Mouse (Mus musculus) MEL (cell line): ENCODE measurements around the gene Tspan9.

Source experiments
- CHD1 ChIP-seq: IDR thresholded peaks from 2 replicates; pipeline ENCODE4 v1.6.1; 2012; ENCODE audit warnings: low read depth, mild to moderate bottlenecking, inconsistent platforms, low read length, improper control_type of control experiment
- CTCF ChIP-seq, 3 experiments: IDR thresholded peaks in 2 of 3; conservative IDR thresholded peaks in 1 of 3; 2 replicates each; pipeline ENCODE4 v1.5.1; 2011 to 2012; ENCODE audit warnings: low read length in 3 of 3, low read depth in 2 of 3, mild to moderate bottlenecking in 2 of 3, improper control_type of control experiment in 1 of 3, inconsistent platforms in 1 of 3, mixed read lengths in 1 of 3, moderate library complexity in 1 of 3; ENCODE audit not compliant: control insufficient read depth in 1 of 3, insufficient read depth in 1 of 3, poor library complexity in 1 of 3, severe bottlenecking in 1 of 3
- EP300 ChIP-seq, 2 experiments: IDR thresholded peaks; 2 replicates each; pipeline ENCODE4 v1.6.1; 2011; ENCODE audit warnings: improper control_type of control experiment in 2 of 2, low read length in 2 of 2, low read depth in 1 of 2, mild to moderate bottlenecking in 1 of 2
- MAX ChIP-seq: IDR thresholded peaks from 2 replicates; pipeline ENCODE4 v1.6.1; 2011; ENCODE audit warnings: low read length, improper control_type of control experiment
- MYC ChIP-seq: IDR thresholded peaks from 2 replicates; pipeline ENCODE4 v1.6.1; 2011; ENCODE audit warnings: low read depth, mild to moderate bottlenecking, low read length, improper control_type of control experiment, moderate library complexity
- POLR2A ChIP-seq, 2 experiments: IDR thresholded peaks; 2 replicates each; pipeline ENCODE4 v1.6.1; 2011 to 2012; ENCODE audit warnings: low read length in 2 of 2, mild to moderate bottlenecking in 2 of 2, control low read depth in 1 of 2, improper control_type of control experiment in 1 of 2, low read depth in 1 of 2, moderate library complexity in 1 of 2; ENCODE audit not compliant: control insufficient read depth in 1 of 2, insufficient read depth in 1 of 2, poor library complexity in 1 of 2

DNA sequence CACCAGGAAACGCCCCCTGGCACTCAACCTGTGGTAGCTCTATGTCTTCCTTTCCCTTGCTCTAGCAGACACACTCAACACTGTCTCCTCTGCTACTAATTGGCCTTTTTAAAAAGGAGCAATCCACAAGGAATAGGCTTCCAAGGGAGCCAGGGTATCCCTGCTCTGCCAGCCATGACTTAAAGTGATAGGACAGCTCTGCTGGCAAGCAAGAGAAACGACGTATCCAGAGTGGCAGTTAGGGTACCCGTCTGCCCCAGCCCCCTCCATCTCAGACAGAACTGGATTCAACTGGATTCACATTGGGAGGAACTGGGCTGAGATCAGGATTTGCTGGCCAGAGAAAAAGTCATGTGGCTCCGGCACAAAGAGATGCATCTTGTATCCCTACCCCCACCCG is 112.9 kb downstream of the Tspan9 start:
- TF ChIP-seq CTCF (IDR thresholded peaks at IDR 0.05 in 2 of 3, conservative IDR thresholded peaks at IDR 0.05 in 1 of 3; ENCODE audit: control insufficient read depth in 1 of 3, insufficient read depth in 1 of 3, low read depth in 2 of 3, low read length in 3 of 3, poor library complexity in 1 of 3, severe bottlenecking in 1 of 3), result no peak
- TF ChIP-seq POLR2A (IDR thresholded peaks at IDR 0.05; ENCODE audit: control insufficient read depth in 1 of 2, insufficient read depth in 1 of 2, low read depth in 1 of 2, low read length in 2 of 2, poor library complexity in 1 of 2), result no peak
- no peak for TF ChIP-seq MAX
- TF ChIP-seq CHD1, result no peak
- TF ChIP-seq EP300 (IDR thresholded peaks at IDR 0.05; ENCODE audit: low read depth in 1 of 2, low read length in 2 of 2), result no peak
- no peak for TF ChIP-seq MYC
